14 mouse cellular contexts compared by ENCODE assay signal in the genomic region with DNA sequence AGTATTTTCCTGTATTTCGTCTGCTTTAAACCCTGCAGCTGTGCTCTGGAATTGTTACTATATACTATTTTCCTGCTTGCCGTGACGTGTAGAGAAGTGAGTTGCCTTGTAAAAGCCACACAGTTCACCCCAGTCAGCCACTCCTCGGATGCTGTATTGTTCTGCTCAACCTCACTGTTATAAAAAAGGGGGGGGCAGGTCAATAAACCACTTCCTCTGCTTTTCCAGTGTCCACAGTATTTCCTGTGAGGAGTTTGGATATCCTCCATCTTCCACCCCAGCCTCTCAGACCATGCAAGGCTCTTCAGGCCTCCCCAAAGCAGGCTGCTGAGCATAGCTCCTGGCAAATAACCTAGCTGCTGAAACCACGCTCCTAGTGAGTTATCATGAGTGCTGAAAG. TPM values are rescaled to one million over a fixed set of nuclear protein-coding genes. Genes with fewer than 3 reads are reported as not detected.
DNase-seq lines count a peak whose midpoint lies in the region; ATAC-seq and TF ChIP-seq lines count a peak whose summit lies in the region.
"Had no signal": no experiment of that assay in that cellular context is flagged by ENCODE, and none has a peak within 500 bp of the region (broad histone marks: within the 10 kb centered on the region; RNA-seq: fewer than 3 reads in every experiment).

No protein-coding gene starts in this region.

- H3K4me3 ChIP-seq in stomach, embryonic 14.5 days (ENCODE audit: low read depth, low read length), result no peak overlapping the region
- H3K4me3 ChIP-seq in stomach, postnatal 0 days (ENCODE audit: low read depth, low read length), result no peak overlapping the region
- H3K4me3 ChIP-seq in kidney, postnatal 0 days (replicated peaks; ENCODE audit: low read depth, low read length), result no peak overlapping the region
- no peak overlapping the region for H3K4me3 ChIP-seq in stomach, embryonic 16.5 days (replicated peaks; ENCODE audit: low read length)
- H3K4me3 ChIP-seq: hindbrain, embryonic 13.5 days; layer of hippocampus, adult 2 months; megakaryocyte, embryonic 14.5 days had no signal

- no peaks in the 10 kb centered on the region for H3K36me3 ChIP-seq in stomach, embryonic 14.5 days (ENCODE audit: control insufficient read depth, insufficient read depth, low read length)
- H3K36me3 ChIP-seq in stomach, postnatal 0 days (ENCODE audit: control insufficient read depth, insufficient read depth, low read length), result no peaks in the 10 kb centered on the region
- H3K36me3 ChIP-seq in kidney, postnatal 0 days (ENCODE audit: insufficient read depth, low read length), result 0 out of 2 replicates have a peak, but pooled peaks cover 3% of the 10 kb centered on the region
- no peaks in the 10 kb centered on the region for H3K36me3 ChIP-seq in stomach, embryonic 16.5 days (ENCODE audit: control insufficient read depth, insufficient read depth, low read length)
- H3K36me3 ChIP-seq: hindbrain, embryonic 13.5 days had no signal

- WGBS in stomach, embryonic 14.5 days, result 60% methylated on average over 5 of the region's 5 CpGs
- WGBS in stomach, postnatal 0 days, result 63% methylated on average over 5 of the region's 5 CpGs
- 43% methylated on average over 5 of the region's 5 CpGs for WGBS in kidney, postnatal 0 days
- WGBS in stomach, embryonic 16.5 days, result 55% methylated on average over 5 of the region's 5 CpGs

- H3K27me3 ChIP-seq in stomach, embryonic 14.5 days (ENCODE audit: control insufficient read depth, insufficient read depth, low read length), result no peaks in the 10 kb centered on the region
- no peaks in the 10 kb centered on the region for H3K27me3 ChIP-seq in stomach, postnatal 0 days (ENCODE audit: control insufficient read depth, insufficient read depth, low read length)
- no peaks in the 10 kb centered on the region for H3K27me3 ChIP-seq in kidney, postnatal 0 days (ENCODE audit: insufficient read depth, low read length)
- H3K27me3 ChIP-seq in stomach, embryonic 16.5 days (ENCODE audit: control insufficient read depth, insufficient read depth, low read length), result no peaks in the 10 kb centered on the region
- H3K27me3 ChIP-seq: hindbrain, embryonic 13.5 days; megakaryocyte, embryonic 14.5 days had no signal

- TF ChIP-seq CTCF in stomach, postnatal 0 days (IDR thresholded peaks at IDR 0.05; ENCODE audit: low read depth), result no peak
- no peak for TF ChIP-seq CTCF in kidney, postnatal 0 days (IDR thresholded peaks at IDR 0.05; ENCODE audit: low read depth)

- peak overlapping the region; percentile 58; the same call in 1 of the 2 replicates for H3K27ac ChIP-seq in stomach, embryonic 14.5 days (ENCODE audit: low read length)
- H3K27ac ChIP-seq in stomach, postnatal 0 days (replicated peaks), result no peak overlapping the region
- H3K27ac ChIP-seq in kidney, postnatal 0 days, result peak overlapping the region; percentile 74
- H3K27ac ChIP-seq in stomach, embryonic 16.5 days (ENCODE audit: low read length), result peak overlapping the region; percentile 34; the same call in 1 of the 2 replicates
- H3K27ac ChIP-seq: hindbrain, embryonic 13.5 days; layer of hippocampus, adult 2 months had no signal

- no peak overlapping the region for H3K4me2 ChIP-seq in stomach, embryonic 14.5 days (replicated peaks; ENCODE audit: low read depth, low read length)
- H3K4me2 ChIP-seq in stomach, postnatal 0 days (replicated peaks; ENCODE audit: low read depth), result no peak overlapping the region
- H3K4me2 ChIP-seq in kidney, postnatal 0 days (ENCODE audit: low read length), result no peak overlapping the region
- H3K4me2 ChIP-seq in stomach, embryonic 16.5 days (ENCODE audit: low read depth, low read length), result no peak overlapping the region
- H3K4me2 ChIP-seq: hindbrain, embryonic 13.5 days had no signal

- ATAC-seq in stomach, embryonic 14.5 days (ENCODE audit: insufficient number of reproducible peaks, insufficient read depth, low FRiP score, low read depth), result no peak
- ATAC-seq in stomach, postnatal 0 days (ENCODE audit: low FRiP score, low TSS enrichment), result no peak; the same call in 1 of the 2 replicates
- no peak; the same call in 1 of the 2 replicates for ATAC-seq in kidney, postnatal 0 days (replicated peaks; ENCODE audit: low FRiP score, low read depth)
- ATAC-seq in stomach, embryonic 16.5 days (ENCODE audit: insufficient read depth, low FRiP score), result no peak
- no peak for ATAC-seq in granulocyte monocyte progenitor cell, adult 5-6 weeks (replicated peaks; ENCODE audit: poor library complexity, severe bottlenecking)

- TF ChIP-seq EP300 in stomach, postnatal 0 days (optimal IDR thresholded peaks at IDR 0.05), result no peak

- no peaks in the 10 kb centered on the region for H3K4me1 ChIP-seq in stomach, embryonic 14.5 days (ENCODE audit: control insufficient read depth, insufficient read depth, low read length)
- H3K4me1 ChIP-seq in stomach, postnatal 0 days (replicated peaks; ENCODE audit: control insufficient read depth, insufficient read depth), result no peaks in the 10 kb centered on the region
- H3K4me1 ChIP-seq in kidney, postnatal 0 days (replicated peaks; ENCODE audit: insufficient read depth, low read length), result no peaks in the 10 kb centered on the region
- no peaks in the 10 kb centered on the region; the same call in 1 of the 2 replicates for H3K4me1 ChIP-seq in stomach, embryonic 16.5 days (ENCODE audit: control insufficient read depth, insufficient read depth, low read length)

- H3K9me3 ChIP-seq in stomach, embryonic 14.5 days (ENCODE audit: control insufficient read depth, low read depth, low read length), result no peaks in the 10 kb centered on the region
- no peaks in the 10 kb centered on the region for H3K9me3 ChIP-seq in stomach, postnatal 0 days (ENCODE audit: control insufficient read depth, low read length)
- no peaks in the 10 kb centered on the region for H3K9me3 ChIP-seq in kidney, postnatal 0 days (replicated peaks; ENCODE audit: low read length)
- no peaks in the 10 kb centered on the region for H3K9me3 ChIP-seq in stomach, embryonic 16.5 days (replicated peaks; ENCODE audit: control insufficient read depth, low read length)
- H3K9me3 ChIP-seq: hindbrain, embryonic 13.5 days; megakaryocyte, embryonic 14.5 days had no signal

- DNase-seq in kidney, adult 9 months, result peak; percentile 42
- DNase-seq in kidney, adult 11 months, result no peak
- no peak for DNase-seq in stomach, postnatal 0 days (ENCODE audit: low spot score)
- DNase-seq in kidney, postnatal 0 days (ENCODE audit: low spot score), result peak; percentile 74
- DNase-seq in embryo, embryonic 10 days (ENCODE audit: low spot score), result no peak
- DNase-seq: adrenal gland, postnatal 25 days had no signal

- no peak overlapping the region for H3K9ac ChIP-seq in stomach, embryonic 14.5 days (replicated peaks; ENCODE audit: low read depth, low read length)
- H3K9ac ChIP-seq in stomach, postnatal 0 days (ENCODE audit: low read length), result no peak overlapping the region
- H3K9ac ChIP-seq in kidney, postnatal 0 days (ENCODE audit: low read depth, low read length), result no peak overlapping the region
- H3K9ac ChIP-seq in stomach, embryonic 16.5 days (ENCODE audit: low read length), result no peak overlapping the region
- H3K9ac ChIP-seq: hindbrain, embryonic 13.5 days had no signal

RNA-seq across cellular contexts. Expression of a gene that starts 43.8 kb away (rescaled TPM):
- polyA plus RNA-seq in stomach, embryonic 14.5 days (2014; fragmentation: Nextera tagmentation; extraction: Ambion mirVana), result 70.2 and 73.0 TPM in 2 replicates
- 318 and 335 TPM in 2 replicates for polyA plus RNA-seq in stomach, postnatal 0 days (2015; fragmentation: Nextera tagmentation; extraction: Ambion mirVana)
- polyA plus RNA-seq in kidney, postnatal 0 days (2015; fragmentation: Nextera tagmentation; extraction: Ambion mirVana), result 5.5 and 6.7 TPM in 2 replicates
- polyA plus RNA-seq in stomach, embryonic 16.5 days (2015; fragmentation: Nextera tagmentation; extraction: Ambion mirVana), result 510 and 643 TPM in 2 replicates
- not detected in 2 replicates for total RNA-seq in granulocyte monocyte progenitor cell, adult 5-6 weeks (2014; fragmentation: Nextera tagmentation)
- total RNA-seq in granulocyte monocyte progenitor cell, adult 5-6 weeks (2017), result not detected in 2 replicates
- total RNA-seq: layer of hippocampus, adult 2 months had no signal

RNA-seq across cellular contexts. Expression of a gene that starts 50.9 kb away (rescaled TPM):
- not detected in 2 replicates for polyA plus RNA-seq in stomach, embryonic 14.5 days (2014; fragmentation: Nextera tagmentation; extraction: Ambion mirVana)
- 0.58 and 1.2 TPM in 2 replicates for polyA plus RNA-seq in stomach, postnatal 0 days (2015; fragmentation: Nextera tagmentation; extraction: Ambion mirVana)
- polyA plus RNA-seq in kidney, postnatal 0 days (2015; fragmentation: Nextera tagmentation; extraction: Ambion mirVana), result 0.87 and 2.3 TPM in 2 replicates
- polyA plus RNA-seq in stomach, embryonic 16.5 days (2015; fragmentation: Nextera tagmentation; extraction: Ambion mirVana), result 64.3 and 64.4 TPM in 2 replicates
- not detected in 2 replicates for total RNA-seq in granulocyte monocyte progenitor cell, adult 5-6 weeks (2014; fragmentation: Nextera tagmentation)
- not detected in 2 replicates for total RNA-seq in granulocyte monocyte progenitor cell, adult 5-6 weeks (2017)
- total RNA-seq: left cerebral cortex, postnatal 10 days had no signal
- polyA plus RNA-seq: forebrain, embryonic 11.5 days; hindbrain, embryonic 13.5 days had no signal

RNA-seq across cellular contexts. Expression of a gene that starts 56.0 kb away (rescaled TPM):
- 0.67 and 1.2 TPM in 2 replicates for polyA plus RNA-seq in stomach, embryonic 14.5 days (2014; fragmentation: Nextera tagmentation; extraction: Ambion mirVana)
- 13.7 and 20.3 TPM in 2 replicates for polyA plus RNA-seq in stomach, postnatal 0 days (2015; fragmentation: Nextera tagmentation; extraction: Ambion mirVana)
- 0.99 and 1.9 TPM in 2 replicates for polyA plus RNA-seq in kidney, postnatal 0 days (2015; fragmentation: Nextera tagmentation; extraction: Ambion mirVana)
- 196 and 228 TPM in 2 replicates for polyA plus RNA-seq in stomach, embryonic 16.5 days (2015; fragmentation: Nextera tagmentation; extraction: Ambion mirVana)
- not detected in 2 replicates for total RNA-seq in granulocyte monocyte progenitor cell, adult 5-6 weeks (2014; fragmentation: Nextera tagmentation)
- total RNA-seq in granulocyte monocyte progenitor cell, adult 5-6 weeks (2017), result not detected in 2 replicates
- total RNA-seq: adrenal gland, postnatal 25 days; layer of hippocampus, adult 2 months; left cerebral cortex, postnatal 10 days had no signal
- polyA plus RNA-seq: forebrain, embryonic 11.5 days; hindbrain, embryonic 13.5 days had no signal

Comparison
In these comparisons a context has a peak if more than half of its experiments do, and no peak if none do; other contexts are left out.
1. DNase-seq: peak in kidney, adult 9 months (single experiment) and kidney, postnatal 0 days (single experiment); none in kidney, adult 11 months (single experiment), stomach, postnatal 0 days (single experiment) and embryo, embryonic 10 days (single experiment).
2. RNA of a gene that starts 50.9 kb away (polyA plus RNA-seq): 64.3 to 64.4 TPM in stomach, embryonic 16.5 days; 0.87 to 2.3 TPM in kidney, postnatal 0 days, 0.58 to 1.2 TPM in stomach, postnatal 0 days and not detected in stomach, embryonic 14.5 days; every median in the first group is over 10 times any median in the second.